Mouse (Mus musculus): Measurements from ENCODE around the gene Ndel1.

DNA sequence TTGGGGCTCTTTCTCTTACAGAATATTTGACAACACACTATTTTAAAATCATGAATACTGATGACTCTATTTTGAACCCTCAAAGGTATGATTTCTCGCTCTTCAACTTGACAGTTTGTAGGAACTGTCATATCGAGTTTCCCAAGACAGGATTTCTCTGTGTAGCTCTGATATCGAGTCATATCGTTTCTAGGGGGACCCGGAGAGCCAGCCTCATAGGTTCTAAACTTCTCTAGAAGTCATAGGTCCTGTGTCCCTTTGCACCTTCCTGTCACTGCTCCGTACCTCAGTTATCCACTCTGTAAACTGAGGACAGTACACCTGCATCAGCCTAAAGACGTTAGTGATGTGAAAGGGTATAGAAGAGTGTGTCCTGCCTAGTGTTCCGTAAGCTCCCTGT, 28.2 kb upstream of the Ndel1 start:
- TF ChIP-seq CTCF (IDR thresholded peaks at IDR 0.05): no peak
- TF ChIP-seq POLR2A (IDR thresholded peaks at IDR 0.05; ENCODE audit: insufficient read depth, low read depth, low read length): no peak
- TF ChIP-seq EP300 (IDR thresholded peaks at IDR 0.05; ENCODE audit: insufficient read depth, low read depth, low read length): no peak

Data from heart, adult 2 months (tissue).